Mouse (Mus musculus): ENCODE measurements around the gene Sympk. TPM values are rescaled to one million over a fixed set of nuclear protein-coding genes. Genes with fewer than 3 reads are reported as not detected.

Sympk gene
- polyA plus RNA-seq, 1 experiment, result 22.6 TPM

- TF ChIP-seq TAL1 (IDR thresholded peaks at IDR 0.05; ENCODE audit: low read length) (no peak), GATA1 (IDR thresholded peaks at IDR 0.05; ENCODE audit: low read length) (no peak)
- Histone ChIP-seq H3K4me3 (replicated peaks) (no peak overlapping the region), H3K9me3 (ENCODE audit: control insufficient read depth, low read length) (peaks cover 4% of the 10 kb centered on the region; the same call in 1 of the 2 replicates), H3K4me1 (ENCODE audit: control insufficient read depth) (peaks cover 20% of the 10 kb centered on the region), H3K27me3 (ENCODE audit: control insufficient read depth) (peaks cover 68% of the 10 kb centered on the region), H3K36me3 (ENCODE audit: control insufficient read depth) (peaks cover 4% of the 10 kb centered on the region; the same call in 1 of the 2 replicates)
Measured at GRCm38 (mm10) chr7:18992294-18992675, 31.9 kb upstream of the Sympk start.

DNA sequence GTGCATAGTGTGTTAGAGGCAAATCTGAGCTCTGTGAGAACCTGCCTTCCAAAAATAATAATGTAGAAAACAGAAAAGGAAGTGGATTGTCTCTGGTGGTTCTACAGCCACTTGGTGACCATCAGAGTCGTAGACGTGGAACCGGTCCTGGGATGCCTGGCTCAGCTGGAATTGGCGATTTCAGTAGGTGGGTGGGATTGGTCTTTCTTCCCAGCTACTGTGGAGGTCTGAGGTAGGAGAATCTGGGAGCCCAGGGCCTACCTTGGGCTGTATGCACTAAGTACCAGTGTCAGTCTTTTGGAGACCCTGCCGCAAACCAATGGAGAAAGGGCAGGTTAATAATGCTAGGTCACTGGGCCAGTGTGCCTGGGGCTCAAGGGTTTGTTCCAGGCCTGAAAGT lies 31.1 kb upstream of the Sympk start:
- H3K4me3 ChIP-seq (replicated peaks), result no peak overlapping the region
- peaks cover 4% of the 10 kb centered on the region; the same call in 1 of the 2 replicates for H3K9me3 ChIP-seq (ENCODE audit: control insufficient read depth, low read length)
- TF ChIP-seq TAL1 (IDR thresholded peaks at IDR 0.05; ENCODE audit: low read length) (no peak), GATA1 (IDR thresholded peaks at IDR 0.05; ENCODE audit: low read length) (no peak)
- H3K27me3 ChIP-seq (ENCODE audit: control insufficient read depth), result peaks cover 61% of the 10 kb centered on the region
- peaks cover 20% of the 10 kb centered on the region for H3K4me1 ChIP-seq (ENCODE audit: control insufficient read depth)
- H3K36me3 ChIP-seq (ENCODE audit: control insufficient read depth), result peaks cover 4% of the 10 kb centered on the region; the same call in 1 of the 2 replicates

GRCm38 (mm10) chr7:18998835-18999234 lies 25.3 kb upstream of the Sympk start:
- peaks cover 3% of the 10 kb centered on the region for H3K27me3 ChIP-seq (ENCODE audit: control insufficient read depth)
- peaks cover 4% of the 10 kb centered on the region; the same call in 1 of the 2 replicates for H3K36me3 ChIP-seq (ENCODE audit: control insufficient read depth)
- no peak overlapping the region for H3K4me3 ChIP-seq (replicated peaks)
- no peak for TF ChIP-seq GATA1 (IDR thresholded peaks at IDR 0.05; ENCODE audit: low read length)
- no peak for TF ChIP-seq TAL1 (IDR thresholded peaks at IDR 0.05; ENCODE audit: low read length)
- H3K9me3 ChIP-seq (ENCODE audit: control insufficient read depth, low read length), result no peaks in the 10 kb centered on the region
- H3K4me1 ChIP-seq (ENCODE audit: control insufficient read depth), result peaks cover 36% of the 10 kb centered on the region

DNA sequence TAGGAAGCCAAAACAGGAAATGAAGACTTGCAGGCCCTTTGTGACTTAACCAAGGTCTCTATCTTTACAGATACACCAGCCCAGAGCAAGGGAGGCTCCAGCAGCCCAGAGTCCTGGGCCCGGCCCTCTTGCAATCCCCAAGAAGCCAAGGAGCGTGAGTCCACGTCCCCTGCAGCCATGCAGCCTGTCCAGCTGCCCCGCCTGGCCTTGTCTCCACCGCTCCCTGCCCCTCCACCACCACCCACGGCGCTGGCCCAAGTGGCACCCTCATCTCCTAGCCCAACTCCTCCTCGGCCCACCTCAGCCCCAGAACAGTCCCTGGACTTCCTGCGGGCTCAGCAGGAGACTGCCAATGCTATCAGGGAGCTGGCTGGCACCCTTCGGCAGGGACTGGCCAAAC lies 23.8 kb upstream of the Sympk start:
- Histone ChIP-seq H3K36me3 (ENCODE audit: control insufficient read depth) (peaks cover 8% of the 10 kb centered on the region), H3K4me3 (replicated peaks) (peak overlapping the region; percentile 59), H3K9me3 (ENCODE audit: control insufficient read depth, low read length) (peaks cover under 1% of the 10 kb centered on the region), H3K27me3 (ENCODE audit: control insufficient read depth) (no peaks in the 10 kb centered on the region), H3K4me1 (ENCODE audit: control insufficient read depth) (peaks cover 50% of the 10 kb centered on the region)
- no peak for TF ChIP-seq TAL1 (IDR thresholded peaks at IDR 0.05; ENCODE audit: low read length)
- no peak for TF ChIP-seq GATA1 (IDR thresholded peaks at IDR 0.05; ENCODE audit: low read length)

DNA sequence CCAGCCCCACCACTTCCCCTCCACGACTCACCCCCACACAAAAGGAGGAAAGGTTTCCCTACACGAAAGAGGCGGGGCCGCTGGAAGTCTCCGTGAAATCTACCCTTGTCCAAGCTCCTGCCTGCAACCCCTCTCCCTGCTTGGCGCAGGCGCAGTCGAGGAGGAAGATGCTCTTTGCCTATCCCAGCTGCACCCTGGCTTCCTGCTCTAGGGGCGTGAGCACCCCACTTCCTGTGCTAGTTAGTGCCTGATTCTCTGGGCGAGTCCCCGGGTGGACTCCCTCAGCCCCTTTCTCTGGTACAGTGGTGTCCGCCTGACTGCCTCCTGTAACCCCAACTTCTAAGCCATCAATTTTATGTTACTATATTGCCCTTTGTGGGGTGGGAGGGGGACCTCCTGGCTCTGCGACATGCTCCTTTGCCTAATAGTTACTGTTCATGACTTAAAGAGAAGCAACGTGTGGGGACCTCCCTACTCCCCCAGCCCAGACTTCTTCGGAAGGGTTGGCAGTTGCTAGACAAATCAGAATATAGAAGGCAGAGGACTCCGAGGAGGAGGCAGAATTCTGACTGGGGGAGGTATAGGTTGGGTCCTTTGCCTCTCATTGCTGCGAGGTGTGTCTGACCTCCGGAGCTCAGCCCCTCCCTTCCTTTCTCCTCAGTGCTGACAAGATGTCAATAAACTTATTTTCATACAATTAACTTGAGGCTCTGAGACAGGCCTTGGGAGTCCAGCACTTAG lies 22.9 kb upstream of the Sympk start:
- Histone ChIP-seq H3K4me1 (ENCODE audit: control insufficient read depth) (peaks cover 58% of the 10 kb centered on the region), H3K9me3 (ENCODE audit: control insufficient read depth, low read length) (peaks cover 4% of the 10 kb centered on the region), H3K4me3 (replicated peaks) (peak overlapping the region; percentile 59), H3K36me3 (ENCODE audit: control insufficient read depth) (peaks cover 16% of the 10 kb centered on the region), H3K27me3 (ENCODE audit: control insufficient read depth) (no peaks in the 10 kb centered on the region)
- TF ChIP-seq TAL1 (IDR thresholded peaks at IDR 0.05; ENCODE audit: low read length), result no peak
- TF ChIP-seq GATA1 (IDR thresholded peaks at IDR 0.05; ENCODE audit: low read length), result no peak

GRCm38 (mm10) chr7:19001807-19002085 lies 22.4 kb upstream of the Sympk start:
- H3K36me3 ChIP-seq (ENCODE audit: control insufficient read depth), result peaks cover 19% of the 10 kb centered on the region
- peaks cover 62% of the 10 kb centered on the region for H3K4me1 ChIP-seq (ENCODE audit: control insufficient read depth)
- H3K27me3 ChIP-seq (ENCODE audit: control insufficient read depth), result no peaks in the 10 kb centered on the region
- H3K4me3 ChIP-seq (replicated peaks), result peak overlapping the region; percentile 59
- TF ChIP-seq TAL1 (IDR thresholded peaks at IDR 0.05; ENCODE audit: low read length), result no peak
- no peak for TF ChIP-seq GATA1 (IDR thresholded peaks at IDR 0.05; ENCODE audit: low read length)
- H3K9me3 ChIP-seq (ENCODE audit: control insufficient read depth, low read length), result peaks cover 4% of the 10 kb centered on the region

GRCm38 (mm10) chr7:19002115-19002514 lies 22.1 kb upstream of the Sympk start:
- no peak for TF ChIP-seq GATA1 (IDR thresholded peaks at IDR 0.05; ENCODE audit: low read length)
- TF ChIP-seq TAL1 (IDR thresholded peaks at IDR 0.05; ENCODE audit: low read length), result no peak
- Histone ChIP-seq H3K4me3 (replicated peaks) (peak overlapping the region; percentile 68), H3K36me3 (ENCODE audit: control insufficient read depth) (peaks cover 22% of the 10 kb centered on the region), H3K9me3 (ENCODE audit: control insufficient read depth, low read length) (peaks cover 4% of the 10 kb centered on the region), H3K27me3 (ENCODE audit: control insufficient read depth) (no peaks in the 10 kb centered on the region), H3K4me1 (ENCODE audit: control insufficient read depth) (peaks cover 65% of the 10 kb centered on the region)

- H3K9me3 ChIP-seq (ENCODE audit: control insufficient read depth, low read length), result peaks cover 4% of the 10 kb centered on the region
- no peak for TF ChIP-seq GATA1 (IDR thresholded peaks at IDR 0.05; ENCODE audit: low read length)
- no peak for TF ChIP-seq TAL1 (IDR thresholded peaks at IDR 0.05; ENCODE audit: low read length)
- H3K4me3 ChIP-seq (replicated peaks), result peak overlapping the region; percentile 68
- peaks cover 27% of the 10 kb centered on the region for H3K36me3 ChIP-seq (ENCODE audit: control insufficient read depth)
- H3K4me1 ChIP-seq (ENCODE audit: control insufficient read depth), result peaks cover 69% of the 10 kb centered on the region
- no peaks in the 10 kb centered on the region for H3K27me3 ChIP-seq (ENCODE audit: control insufficient read depth)
Measured at GRCm38 (mm10) chr7:19002848-19003498, 21.2 kb upstream of the Sympk start.

- H3K4me1 ChIP-seq (ENCODE audit: control insufficient read depth), result peaks cover 69% of the 10 kb centered on the region
- TF ChIP-seq TAL1 (IDR thresholded peaks at IDR 0.05; ENCODE audit: low read length) (no peak), GATA1 (IDR thresholded peaks at IDR 0.05; ENCODE audit: low read length) (no peak)
- H3K27me3 ChIP-seq (ENCODE audit: control insufficient read depth), result no peaks in the 10 kb centered on the region
- peak within 1 kb of the TSS; percentile 84 for H3K4me3 ChIP-seq (replicated peaks)
- peaks cover 4% of the 10 kb centered on the region for H3K9me3 ChIP-seq (ENCODE audit: control insufficient read depth, low read length)
- peaks cover 27% of the 10 kb centered on the region for H3K36me3 ChIP-seq (ENCODE audit: control insufficient read depth)
Measured at GRCm38 (mm10) chr7:19003902-19004630, 20.1 kb upstream of the Sympk start, which contains the start of gene Irf2bp1. Irf2bp1 (plus strand) TSS chr7:19004044.

Measured in erythroblast, embryonic 14.5 days (primary cell).